Mouse (Mus musculus) CD8-positive naive resting alpha-beta T cell, adult 57 days (primary cell): ENCODE results near the gene Ntn5. TPM values are rescaled to one million over a fixed set of nuclear protein-coding genes. Genes with fewer than 3 reads are reported as not detected.

Experiments used
- total RNA-seq: library from RNA; stranded (reverse); gene quantifications from one replicate; pipeline ENCODE4 v1.2.4, GENCODE M21; 2023

Ntn5 gene
- total RNA-seq, result not detected

GRCm38 (mm10) chr7:45683396-45684050, at the start of gene Ntn5:
Gene Ntn5 (plus strand): TSS chr7:45684022.

GRCm38 (mm10) chr7:45639561-45640027, 44.2 kb upstream of the Ntn5 start, which contains the start of gene Mamstr:
Gene Mamstr (plus strand): TSS chr7:45639977.

GRCm38 (mm10) chr7:45666161-45666560, 17.7 kb upstream of the Ntn5 start, which contains the start of gene Fut2:
Gene Fut2 (minus strand): TSS chr7:45666394.

GRCm38 (mm10) chr7:45693921-45694591, 10.2 kb downstream of the Ntn5 start, which contains the start of gene Sec1:
Gene Sec1 (minus strand): TSS chr7:45694402.

GRCm38 (mm10) chr7:45699523-45700141, 15.8 kb downstream of the Ntn5 start, which contains the start of gene Car11:
Gene Car11 (plus strand): TSS chr7:45699843.

GRCm38 (mm10) chr7:45704730-45705442, 21.1 kb downstream of the Ntn5 start, which contains the start of gene Dbp:
Gene Dbp (plus strand): TSS chr7:45705088.

GRCm38 (mm10) chr7:45715090-45715708, 31.4 kb downstream of the Ntn5 start, which contains the start of gene Rpl18:
Gene Rpl18 (plus strand): TSS chr7:45715457.

GRCm38 (mm10) chr7:45717918-45718297, 34.1 kb downstream of the Ntn5 start, which contains the start of gene Sphk2:
Gene Sphk2 (minus strand): TSS chr7:45718002.

GRCm38 (mm10) chr7:45720413-45721233, 36.8 kb downstream of the Ntn5 start, which contains the start of gene Fam83e:
Gene Fam83e (plus strand): TSS chr7:45721212.

GRCm38 (mm10) chr7:45725713-45726112, 41.9 kb downstream of the Ntn5 start, which contains the start of gene Spaca4:
Gene Spaca4 (minus strand): TSS chr7:45725813.

Other genes starting within 250 kb of the Ntn5 start
- gene Gys1, start 249.2 kb upstream of the Ntn5 start, total RNA-seq, result 10.5 TPM
- 51.4 TPM for gene Ruvbl2, start 245.9 kb upstream of the Ntn5 start, total RNA-seq
- 405 TPM for gene Ftl1, start 224.1 kb upstream of the Ntn5 start, total RNA-seq
- gene Bax, start 217.1 kb upstream of the Ntn5 start, total RNA-seq, result 82.1 TPM
- gene Tulp2, start 202.1 kb upstream of the Ntn5 start, total RNA-seq, result not detected
- gene Gm45808, start 197.2 kb upstream of the Ntn5 start, total RNA-seq, result not detected
- 1.1 TPM for gene Dhdh, start 195.2 kb upstream of the Ntn5 start, total RNA-seq
- 78.1 TPM for gene Nucb1, start 173.6 kb upstream of the Ntn5 start, total RNA-seq
- 996 TPM for gene Ppp1r15a, start 157.8 kb upstream of the Ntn5 start, total RNA-seq
- 0.77 TPM for gene Plekha4, start 157.7 kb upstream of the Ntn5 start, total RNA-seq
- not detected for gene Hsd17b14, start 129.1 kb upstream of the Ntn5 start, total RNA-seq
- 29.1 TPM for gene Bcat2, start 113.9 kb upstream of the Ntn5 start, total RNA-seq
- gene Fgf21, start 68.5 kb upstream of the Ntn5 start, total RNA-seq, result not detected
- 0.18 TPM for gene Fut1, start 66.7 kb upstream of the Ntn5 start, total RNA-seq
- gene Izumo1, start 62.2 kb upstream of the Ntn5 start, total RNA-seq, result 0.28 TPM
- gene Rasip1, start 56.5 kb upstream of the Ntn5 start, total RNA-seq, result 0.52 TPM
- not detected for gene Mamstr, start 44.0 kb upstream of the Ntn5 start, total RNA-seq
- not detected for gene Fut2, start 17.6 kb upstream of the Ntn5 start, total RNA-seq
- not detected for gene Sec1, start 10.4 kb downstream of the Ntn5 start, total RNA-seq
- 5.0 TPM for gene Car11, start 15.8 kb downstream of the Ntn5 start, total RNA-seq
- 34.2 TPM for gene Dbp, start 21.1 kb downstream of the Ntn5 start, total RNA-seq
- 3,071 TPM for gene Rpl18, start 31.4 kb downstream of the Ntn5 start, total RNA-seq
- 30.4 TPM for gene Sphk2, start 34.0 kb downstream of the Ntn5 start, total RNA-seq
- gene Fam83e, start 37.2 kb downstream of the Ntn5 start, total RNA-seq, result 3.1 TPM
- gene Spaca4, start 41.8 kb downstream of the Ntn5 start, total RNA-seq, result not detected
- 1.1 TPM for gene Lmtk3, start 99.7 kb downstream of the Ntn5 start, total RNA-seq
- 3.8 TPM for gene Sult2b1, start 100.6 kb downstream of the Ntn5 start, total RNA-seq
- 119 TPM for gene Cyth2, start 130.6 kb downstream of the Ntn5 start, total RNA-seq
- 3.9 TPM for gene Kcnj14, start 140.8 kb downstream of the Ntn5 start, total RNA-seq
- 37.0 TPM for gene Grwd1, start 146.9 kb downstream of the Ntn5 start, total RNA-seq
- 60.4 TPM for gene Kdelr1, start 188.8 kb downstream of the Ntn5 start, total RNA-seq
- 0.43 TPM for gene Grin2d, start 194.4 kb downstream of the Ntn5 start, total RNA-seq
- gene Syngr4, start 212.7 kb downstream of the Ntn5 start, total RNA-seq, result not detected
- gene Tmem143, start 212.9 kb downstream of the Ntn5 start, total RNA-seq, result 8.9 TPM
- 353 TPM for gene Emp3, start 237.4 kb downstream of the Ntn5 start, total RNA-seq
- 1.7 TPM for gene Ccdc114, start 240.1 kb downstream of the Ntn5 start, total RNA-seq